Mouse (Mus musculus) lung, postnatal 25 days (tissue): Measurements from ENCODE around the gene Parp8.

Experiments used
- DNase-seq: peaks from one replicate; pipeline ENCODE4 v3.0.0; 2022; ENCODE audit warnings: low spot score

Gene Parp8

DNA sequence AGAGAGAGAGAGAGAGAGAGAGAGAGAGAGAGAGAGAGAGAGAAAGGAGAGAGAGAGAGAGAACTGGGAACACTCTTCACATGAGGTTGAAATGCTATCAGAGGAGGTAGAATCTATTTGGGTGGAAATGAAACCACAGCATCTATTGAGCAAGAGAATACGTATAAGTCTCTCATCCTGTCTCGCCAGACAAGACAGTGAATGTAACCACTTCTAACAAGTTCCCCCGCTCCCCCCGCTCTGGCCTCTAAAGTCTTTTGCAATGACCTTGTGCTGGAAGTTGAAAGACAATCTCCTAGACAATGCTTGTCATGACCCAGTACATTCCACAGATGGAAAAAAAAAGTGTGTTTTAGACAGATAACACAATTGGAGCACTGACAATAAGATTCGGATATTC, 181.4 kb downstream of the Parp8 start:
- DNase-seq = no peak

GRCm38 (mm10) chr13:116830984-116831383, 194.4 kb downstream of the Parp8 start:
- DNase-seq = no peak

DNA sequence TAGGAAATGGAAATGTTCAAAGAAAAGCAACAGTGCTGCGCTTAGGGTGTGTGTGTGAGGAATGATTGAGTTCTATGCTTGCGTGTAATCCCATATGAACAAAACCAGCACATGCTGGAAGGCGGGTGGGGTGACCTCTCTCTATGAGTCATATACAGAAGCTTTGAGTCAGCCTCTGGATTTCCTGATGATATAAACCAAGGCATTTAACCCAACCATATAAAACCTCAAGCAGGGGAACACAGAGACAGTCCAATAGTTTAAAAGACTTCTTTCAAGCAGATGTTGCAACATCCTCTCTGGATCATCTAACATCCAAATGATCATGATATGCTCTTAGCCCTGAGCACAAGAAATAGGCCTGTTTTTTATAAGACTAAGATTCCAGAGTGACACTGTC, 196.3 kb downstream of the Parp8 start:
- no peak for DNase-seq

- no peak for DNase-seq
These were observed 213.9 kb downstream of the Parp8 start for GRCm38 (mm10) chr13:116811456-116811855.
